Mouse (Mus musculus) liver, adult 2 months (tissue): ENCODE measurements around the gene Cyp11a1. TPM values are rescaled to one million over a fixed set of nuclear protein-coding genes. Genes with fewer than 3 reads are reported as not detected.

Source experiments
- DNase-seq: peaks from one replicate; pipeline ENCODE4 v3.0.0-alpha.2; 2011; ENCODE audit warnings: low read depth, low spot score; ENCODE audit errors: extremely low read depth
- H3K27ac ChIP-seq: fragments of 200-500 bp; replicated peaks from 2 replicates; pipeline ENCODE4 v1.5.1; 2012; ENCODE audit warnings: low read depth, mild to moderate bottlenecking, control low read depth, inconsistent platforms, low read length; ENCODE audit not compliant: insufficient read depth
- H3K27me3 ChIP-seq: fragments of 200-500 bp; 2 replicates; pipeline ENCODE4 v1.6.1; 2012; ENCODE audit warnings: mild to moderate bottlenecking, moderate library complexity, low read length, inconsistent platforms; ENCODE audit not compliant: control insufficient read depth, insufficient read depth
- H3K36me3 ChIP-seq: fragments of 200-500 bp; 2 replicates; pipeline ENCODE4 v1.6.1; 2012; ENCODE audit warnings: low read length, inconsistent platforms; ENCODE audit not compliant: control insufficient read depth, insufficient read depth
- H3K4me1 ChIP-seq: fragments of 200-500 bp; 2 replicates; pipeline ENCODE4 v1.6.1; 2011; ENCODE audit warnings: low read length; ENCODE audit not compliant: control insufficient read depth, insufficient read depth
- H3K4me3 ChIP-seq: fragments of 200-500 bp; 2 replicates; pipeline ENCODE4 v1.5.1; 2011; ENCODE audit warnings: low read depth, mild to moderate bottlenecking, control low read depth, low read length, moderate library complexity; ENCODE audit not compliant: insufficient read depth
- H3K79me2 ChIP-seq: fragments of 200-500 bp; 2 replicates; pipeline ENCODE4 v1.6.1; 2012; ENCODE audit warnings: inconsistent platforms, mild to moderate bottlenecking, low read length, moderate library complexity; ENCODE audit not compliant: control insufficient read depth, insufficient read depth
- H3K9ac ChIP-seq: fragments of 200-500 bp; 2 replicates; pipeline ENCODE4 v1.6.1; 2012; ENCODE audit warnings: low read depth, mild to moderate bottlenecking, control low read depth, inconsistent platforms, low read length
- CTCF ChIP-seq: fragments of 200-500 bp; IDR thresholded peaks from 2 replicates; pipeline ENCODE4 v1.5.1; 2011; ENCODE audit warnings: low read depth, low read length, control low read depth
- POLR2A ChIP-seq: fragments of 200-500 bp; IDR thresholded peaks from 2 replicates; pipeline ENCODE4 v1.6.1; 2011; ENCODE audit warnings: low read length, control low read depth; ENCODE audit not compliant: insufficient read depth; ENCODE audit errors: extremely low read depth
- WGBS: fragments of 180-500 bp; shearing (Covaris S2); methylation state at CpG from one replicate; pipeline ENCODE4 v1.1.7; 2018; 5-methylcytosine and 5-hydroxymethylcytosine counted together
- polyA plus RNA-seq: library from polyadenylated mRNA; depleted of rRNA; stranded (reverse); fragments of >200 nt; gene quantifications from 2 replicates; pipeline ENCODE4 v1.2.3, GENCODE M21; 2012
- total RNA-seq: library from RNA; depleted of rRNA; stranded (reverse); fragments of >200 nt; gene quantifications from 2 replicates; pipeline ENCODE4 v1.2.3, GENCODE M21; 2014

Cyp11a1 gene
- total and polyA plus RNA-seq, 2 experiments: not detected

GRCm38 (mm10) chr9:58053544-58053943 is 47.3 kb downstream of the Cyp11a1 start:
- DNase-seq: no peak
- Histone ChIP-seq H3K79me2 (no peaks in the 10 kb centered on the region), H3K4me3 (no peak overlapping the region), H3K27me3 (no peaks in the 10 kb centered on the region), H3K27ac (no peak overlapping the region), H3K36me3 (no peaks in the 10 kb centered on the region), H3K9ac (no peak overlapping the region), H3K4me1 (no peaks in the 10 kb centered on the region)
- 44% methylated on average over 3 of the region's 3 CpGs for WGBS
- no peak for TF ChIP-seq POLR2A
- TF ChIP-seq CTCF: no peak

- Histone ChIP-seq H3K4me1 (no peaks in the 10 kb centered on the region), H3K9ac (no peak overlapping the region), H3K4me3 (no peak overlapping the region), H3K36me3 (no peaks in the 10 kb centered on the region), H3K79me2 (no peaks in the 10 kb centered on the region), H3K27ac (no peak overlapping the region), H3K27me3 (no peaks in the 10 kb centered on the region)
- WGBS: 94% methylated on average over 1 of the region's 1 CpGs
- TF ChIP-seq POLR2A (no peak), CTCF (no peak)
- no peak for DNase-seq
Measured at GRCm38 (mm10) chr9:58054032-58054431, 47.8 kb downstream of the Cyp11a1 start.

GRCm38 (mm10) chr9:58055666-58056065 is 49.5 kb downstream of the Cyp11a1 start:
- Histone ChIP-seq H3K79me2 (no peaks in the 10 kb centered on the region), H3K27ac (no peak overlapping the region), H3K36me3 (no peaks in the 10 kb centered on the region), H3K4me3 (no peak overlapping the region), H3K4me1 (no peaks in the 10 kb centered on the region), H3K27me3 (no peaks in the 10 kb centered on the region), H3K9ac (no peak overlapping the region)
- no peak for DNase-seq
- TF ChIP-seq CTCF (no peak), POLR2A (no peak)
- 73% methylated on average over 5 of the region's 5 CpGs for WGBS

GRCm38 (mm10) chr9:58059920-58060319 is 53.7 kb downstream of the Cyp11a1 start:
- no peak overlapping the region for H3K9ac ChIP-seq
- 25% methylated on average over 1 of the region's 1 CpGs for WGBS
- H3K79me2 ChIP-seq: no peaks in the 10 kb centered on the region
- H3K4me3 ChIP-seq: no peak overlapping the region
- peaks cover 3% of the 10 kb centered on the region; the same call in 1 of the 2 replicates for H3K27me3 ChIP-seq
- TF ChIP-seq POLR2A (no peak), CTCF (no peak)
- H3K4me1 ChIP-seq: no peaks in the 10 kb centered on the region
- H3K27ac ChIP-seq: no peak overlapping the region
- DNase-seq: no peak
- no peaks in the 10 kb centered on the region for H3K36me3 ChIP-seq

GRCm38 (mm10) chr9:58060677-58061667 is 54.8 kb downstream of the Cyp11a1 start:
- DNase-seq: no peak
- peaks cover 3% of the 10 kb centered on the region; the same call in 1 of the 2 replicates for H3K27me3 ChIP-seq
- 13% methylated on average over 23 of the region's 23 CpGs for WGBS
- H3K4me3 ChIP-seq: no peak overlapping the region
- no peak overlapping the region for H3K9ac ChIP-seq
- H3K79me2 ChIP-seq: no peaks in the 10 kb centered on the region
- no peak overlapping the region for H3K27ac ChIP-seq
- no peaks in the 10 kb centered on the region for H3K36me3 ChIP-seq
- TF ChIP-seq POLR2A: no peak
- TF ChIP-seq CTCF: no peak
- no peaks in the 10 kb centered on the region for H3K4me1 ChIP-seq

GRCm38 (mm10) chr9:58063531-58063930 is 57.3 kb downstream of the Cyp11a1 start, which contains the start of gene Stra6:
Gene Stra6 (plus strand): TSS chr9:58063788.
- Histone ChIP-seq H3K27me3 (peaks cover 3% of the 10 kb centered on the region; the same call in 1 of the 2 replicates), H3K79me2 (no peaks in the 10 kb centered on the region), H3K4me3 (no peak within 1 kb of the TSS), H3K9ac (no peak within 1 kb of the TSS), H3K27ac (no peak within 1 kb of the TSS), H3K4me1 (no peaks in the 10 kb centered on the region), H3K36me3 (no peaks in the 10 kb centered on the region)
- TF ChIP-seq CTCF (no peak), POLR2A (no peak)
- WGBS: 6% methylated on average over 3 of the region's 3 CpGs
- no peak for DNase-seq
